Mouse (Mus musculus): ENCODE results near the gene Zfp85. TPM values are rescaled to one million over a fixed set of nuclear protein-coding genes. Genes with fewer than 3 reads are reported as not detected.

Gene Zfp85
- polyA plus RNA-seq (2012; rRNA removed): 0.69 and 0.80 TPM in 2 replicates

DNA sequence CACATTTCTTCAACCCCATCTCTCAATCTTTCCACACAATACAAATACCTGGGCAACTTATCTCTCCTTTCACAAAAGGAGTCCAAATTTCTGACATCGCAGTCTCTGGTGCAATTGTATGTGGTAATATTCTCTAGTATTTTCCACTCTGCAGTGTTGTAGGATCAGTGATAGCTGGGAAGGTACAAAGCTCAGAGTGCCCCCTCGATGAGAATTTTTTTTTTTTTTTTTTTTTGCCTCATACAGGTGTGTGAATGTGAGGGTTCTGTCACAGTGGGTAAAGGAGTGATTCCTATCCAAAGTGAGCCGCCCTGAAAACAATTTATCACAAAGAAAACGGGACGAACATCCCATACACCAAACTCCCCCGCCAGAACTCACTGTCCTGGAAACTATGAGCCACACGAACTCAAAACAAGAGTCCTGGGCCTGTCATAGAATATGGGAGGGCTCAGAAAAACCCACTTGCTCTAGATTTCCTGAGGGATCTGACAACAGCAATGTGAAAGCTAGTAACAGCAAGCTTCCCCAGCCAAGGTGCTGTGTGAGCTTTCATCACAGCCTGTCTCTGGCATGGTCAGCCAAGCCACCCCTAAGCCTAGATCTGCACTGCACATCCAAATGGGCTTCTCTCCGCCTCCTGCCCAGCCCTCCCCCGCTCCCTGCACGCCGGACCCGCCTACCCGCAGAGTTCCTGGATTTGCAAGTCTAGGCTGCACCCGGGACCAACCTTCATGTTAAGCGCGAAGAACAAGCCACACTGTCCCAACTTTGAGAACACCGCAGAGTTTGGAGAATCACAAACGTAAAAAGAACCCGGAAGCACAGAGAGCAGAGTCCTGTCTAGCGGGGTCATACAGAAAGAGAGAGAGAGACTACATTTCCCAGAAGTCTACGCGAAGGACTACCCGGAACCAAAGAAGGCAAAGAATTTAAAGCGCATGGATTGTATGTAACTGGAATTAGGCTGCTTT is at the start of gene Zfp85:
Zfp85 (minus strand) TSS at position 896 of the 974 bp plus-strand sequence.

GRCm38 (mm10) chr13:67779265-67780221 is 24.5 kb upstream of the Zfp85 start, which contains the start of gene Zfp493:
Gene Zfp493, plus strand, starts transcription at chr13:67779693.

GRCm38 (mm10) chr13:67728641-67729318 is 26.2 kb downstream of the Zfp85 start, which contains the start of gene Zfp65:
Gene Zfp65, minus strand, starts transcription at chr13:67729173.

Other genes with a start within 250 kb of the Zfp85 start
- not detected in 2 replicates for gene Gm26965, start 229.1 kb downstream of the Zfp85 start, polyA plus RNA-seq (2012; rRNA removed)
- gene Zfp87, start 229.1 kb downstream of the Zfp85 start, polyA plus RNA-seq (2012; rRNA removed): 5.4 and 5.6 TPM in 2 replicates
- 2.3 and 2.5 TPM in 2 replicates for gene Zfp748, start 201.4 kb downstream of the Zfp85 start, polyA plus RNA-seq (2012; rRNA removed)
- 0.88 and 0.95 TPM in 2 replicates for gene Zfp729b, start 145.5 kb downstream of the Zfp85 start, polyA plus RNA-seq (2012; rRNA removed)
- gene Gm49345, start 117.5 kb downstream of the Zfp85 start, polyA plus RNA-seq (2012; rRNA removed): not detected in 2 replicates
- 0.93 and 0.98 TPM in 2 replicates for gene Zfp729a, start 117.4 kb downstream of the Zfp85 start, polyA plus RNA-seq (2012; rRNA removed)
- 1.9 and 2.0 TPM in 2 replicates for gene Zfp738, start 68.2 kb downstream of the Zfp85 start, polyA plus RNA-seq (2012; rRNA removed)
- 1.6 and 1.9 TPM in 2 replicates for gene Zfp65, start 26.1 kb downstream of the Zfp85 start, polyA plus RNA-seq (2012; rRNA removed)
- gene Zfp493, start 24.5 kb upstream of the Zfp85 start, polyA plus RNA-seq (2012; rRNA removed): 0.51 and 0.83 TPM in 2 replicates
- 0.71 and 0.80 TPM in 2 replicates for gene Zfp273, start 58.5 kb upstream of the Zfp85 start, polyA plus RNA-seq (2012; rRNA removed)
- gene Gm10037, start 75.9 kb upstream of the Zfp85 start, polyA plus RNA-seq (2012; rRNA removed): 0.14 and 0.35 TPM in 2 replicates
- gene BC048507, start 108.1 kb upstream of the Zfp85 start, polyA plus RNA-seq (2012; rRNA removed): not detected in 2 replicates

Data from liver, embryonic 14 days (tissue).